Mouse (Mus musculus) left cerebral cortex, postnatal 10 days (tissue): ENCODE measurements around the gene Ndufs3. TPM values are rescaled to one million over a fixed set of nuclear protein-coding genes. Genes with fewer than 3 reads are reported as not detected.

Source experiments
- DNase-seq, 2 experiments: peaks; one replicate each; pipeline ENCODE4 v3.0.0; 2021 to 2022; ENCODE audit warnings: low spot score in 2 of 2, mixed read lengths in 1 of 2; ENCODE audit errors: extremely low spot score in 1 of 2
- intact Hi-C: fragments of 180-260 bp; cut with DNase I; formaldehyde crosslinking; loops from one replicate; pipeline ENCODE4 v1.15.1; 2025
- total RNA-seq, 2 experiments: library from RNA; stranded (reverse); gene quantifications; 2 replicates each; pipeline ENCODE4 v1.2.3; 2021

The Ndufs3 gene
- total RNA-seq, 2 experiments from 2014 or later: 216 to 217 TPM

GRCm38 (mm10) chr2:90871180-90871961 lies 33.3 kb downstream of the Ndufs3 start:
- DNase-seq: no peak
- intact Hi-C loops: no loop called here

DNA sequence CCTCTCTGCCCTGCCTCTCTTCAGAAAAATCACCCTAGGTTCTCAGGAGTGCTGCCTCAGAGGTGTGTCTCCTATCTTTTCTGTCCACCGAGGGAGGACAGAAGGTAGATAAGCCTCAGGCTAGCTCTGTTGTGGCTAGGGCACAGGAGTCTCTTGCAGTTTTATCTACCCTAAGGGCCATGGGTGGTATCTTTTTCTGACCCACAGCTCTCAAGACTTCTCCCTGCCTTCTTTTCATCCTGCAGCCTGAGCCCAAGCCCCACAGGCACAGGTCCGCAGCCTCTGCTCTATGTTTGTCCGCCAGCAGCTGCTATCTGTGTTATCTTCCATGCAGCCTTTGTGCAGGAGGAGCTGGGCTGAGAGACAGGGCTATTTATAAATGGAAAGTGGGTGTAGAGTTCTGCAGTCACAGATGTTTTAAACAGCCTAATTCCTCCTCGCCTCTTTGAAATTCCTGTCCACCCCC lies 34.5 kb downstream of the Ndufs3 start:
- DNase-seq: peak; percentile 37 to 58

DNA sequence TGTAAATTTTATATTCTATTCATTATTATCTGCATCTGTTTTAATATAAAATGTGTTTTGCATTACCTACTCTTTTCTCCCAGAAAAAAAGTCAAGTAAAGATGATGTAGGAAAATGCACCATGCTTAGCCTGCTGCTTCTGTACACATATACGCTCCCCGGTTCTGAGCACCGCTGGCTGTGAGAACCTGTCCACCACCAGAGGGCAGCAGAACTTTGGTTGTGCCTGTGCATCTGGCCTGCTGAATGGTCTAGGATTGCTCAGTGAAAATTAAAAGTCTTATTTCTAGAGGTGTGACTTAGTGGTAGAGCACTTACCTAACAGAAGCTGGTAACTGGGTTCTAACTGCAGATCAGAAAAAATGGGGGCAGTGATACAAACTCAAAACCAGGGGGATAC lies 38.1 kb downstream of the Ndufs3 start:
- peak; percentile 88 for DNase-seq
- intact Hi-C loops: loop anchor here (5.0 kb wide), 1 partner anchor 196 kb away; no protein-coding TSS in a partner anchor

More for the DNA sequence above, 34.5 kb downstream of the Ndufs3 start:
- intact Hi-C loops: no loop called here

GRCm38 (mm10) chr2:90864184-90864583 lies 40.4 kb downstream of the Ndufs3 start:
- DNase-seq: no peak
- intact Hi-C loops: no loop called here

DNA sequence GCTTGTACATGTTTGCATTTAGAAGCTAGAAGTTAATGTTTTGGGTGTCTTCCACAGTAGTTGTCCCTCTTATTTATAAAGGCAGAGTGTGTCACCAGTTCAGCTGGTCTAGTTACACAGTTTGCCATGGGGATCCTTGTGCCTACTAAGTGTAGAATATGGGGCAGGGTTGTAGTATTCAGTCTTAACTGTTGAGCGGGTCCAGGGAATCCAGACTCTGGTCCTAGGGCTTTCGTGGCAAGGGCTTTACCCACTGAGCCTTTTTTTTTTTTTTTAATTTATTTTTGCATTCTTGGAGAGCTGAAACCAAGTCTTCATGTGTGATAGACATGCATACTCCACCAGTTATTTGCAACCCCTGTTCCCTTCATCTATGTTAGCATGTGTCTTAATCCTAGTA lies 43.1 kb downstream of the Ndufs3 start:
- intact Hi-C loops: no loop called here
- DNase-seq: no peak

DNA sequence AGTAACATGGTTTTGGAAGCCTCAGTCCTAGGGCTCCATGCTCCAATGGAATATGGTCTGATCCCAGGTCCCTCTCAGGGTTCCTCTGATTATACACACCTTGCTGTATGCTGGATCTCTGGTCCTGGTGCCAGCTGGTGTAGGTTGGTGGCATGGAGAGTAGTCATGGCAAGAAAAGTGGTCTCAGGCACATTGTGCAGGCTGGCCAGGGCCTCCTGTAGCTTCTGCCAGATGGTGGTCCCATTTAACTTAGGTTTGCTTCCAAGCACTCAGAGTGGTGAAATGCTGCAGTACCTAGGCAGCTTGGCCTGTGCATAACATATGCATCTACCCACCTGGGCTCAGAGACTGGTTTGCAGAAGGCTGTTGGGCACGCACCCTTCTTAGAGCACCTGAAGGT lies 54.2 kb downstream of the Ndufs3 start:
- DNase-seq: no peak
- intact Hi-C loops: loop anchor here (10.0 kb wide), 1 partner anchor 314 kb away; no protein-coding TSS in a partner anchor

DNA sequence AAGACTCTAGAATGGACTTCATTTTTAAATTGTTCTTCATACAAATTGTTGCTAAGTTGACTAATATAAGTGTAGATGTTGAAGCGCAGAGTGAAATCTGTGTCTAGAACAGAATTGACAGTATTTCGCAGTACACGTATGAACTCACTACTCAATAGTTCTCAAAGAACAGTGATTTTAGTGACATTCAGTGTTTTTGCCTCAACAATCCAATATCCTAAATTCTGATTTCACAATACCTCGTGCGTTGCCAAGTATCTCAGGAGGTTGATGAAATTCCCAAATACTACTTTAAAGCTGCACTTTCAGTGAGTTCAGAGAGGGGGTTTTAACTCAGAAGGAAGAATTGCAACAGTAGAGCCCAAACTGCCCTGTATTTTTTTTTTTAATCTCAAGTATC lies 56.3 kb downstream of the Ndufs3 start:
- intact Hi-C loops: loop anchor here (5.0 kb wide), 1 partner anchor 66 kb away; the partner anchor contains the start of gene Agbl2
- DNase-seq: no peak

DNA sequence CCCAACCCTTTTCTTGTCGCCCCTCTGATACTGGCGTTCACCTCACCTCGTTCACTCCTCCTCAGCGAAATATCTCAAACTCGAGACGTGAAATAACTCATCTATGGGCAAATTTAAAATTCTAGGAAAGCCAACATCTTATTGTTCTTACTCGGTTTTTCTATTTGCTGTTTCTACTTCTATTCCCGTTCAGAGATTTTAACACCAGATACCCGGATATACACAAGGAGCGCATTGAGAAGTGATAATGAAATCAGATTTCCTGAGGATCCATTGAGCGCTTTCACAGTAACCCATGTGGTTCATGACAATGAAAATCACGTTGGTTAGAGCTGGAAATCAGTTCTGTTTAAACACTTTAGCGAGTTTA lies 57.0 kb downstream of the Ndufs3 start:
- intact Hi-C loops: loop anchor here (5.0 kb wide), 1 partner anchor 65 kb away; the partner anchor contains the start of gene Agbl2
- no peak for DNase-seq

DNA sequence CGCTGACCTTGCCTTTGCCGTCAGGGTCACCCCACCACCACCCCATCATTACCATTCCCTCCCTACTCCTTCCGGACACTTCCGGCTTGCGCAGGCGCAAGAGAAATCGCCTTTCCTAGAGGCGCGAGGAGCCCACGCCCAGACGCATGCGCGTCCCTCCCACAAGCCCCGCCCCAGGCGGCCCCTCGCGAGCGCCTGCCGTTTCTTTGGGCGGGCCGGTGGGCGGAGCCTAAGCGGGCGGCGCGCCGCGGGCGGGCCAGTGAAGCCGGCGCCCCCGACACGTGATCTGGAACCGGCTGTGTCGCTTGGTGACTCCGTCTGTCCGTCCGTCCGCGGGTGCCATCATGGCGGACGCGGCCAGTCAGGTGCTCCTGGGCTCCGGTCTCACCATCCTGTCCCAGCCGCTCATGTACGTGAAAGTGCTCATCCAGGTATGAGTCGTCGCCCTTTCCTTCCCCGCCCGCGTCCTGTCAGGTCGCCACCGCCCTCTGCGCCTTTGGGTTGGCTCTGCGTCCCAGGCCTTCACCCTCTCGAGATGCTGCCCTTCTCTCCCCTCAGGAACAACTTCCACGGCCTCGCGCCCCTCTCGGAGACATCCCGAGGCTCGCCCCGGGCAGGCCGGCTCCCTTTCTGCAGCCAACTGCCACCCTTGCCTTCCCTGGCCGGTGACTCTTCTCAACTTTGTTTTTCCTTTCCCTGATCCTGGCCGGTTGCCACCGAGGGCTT lies 57.5 kb downstream of the Ndufs3 start, which contains the start of gene Mtch2:
Gene Mtch2 (plus strand): TSS at position 201 of the 726 bp plus-strand sequence.
- DNase-seq: peak; percentile 95 to 99
- intact Hi-C loops: loop anchor here (5.0 kb wide), 1 partner anchor 65 kb away; the partner anchor contains the start of gene Agbl2

DNA sequence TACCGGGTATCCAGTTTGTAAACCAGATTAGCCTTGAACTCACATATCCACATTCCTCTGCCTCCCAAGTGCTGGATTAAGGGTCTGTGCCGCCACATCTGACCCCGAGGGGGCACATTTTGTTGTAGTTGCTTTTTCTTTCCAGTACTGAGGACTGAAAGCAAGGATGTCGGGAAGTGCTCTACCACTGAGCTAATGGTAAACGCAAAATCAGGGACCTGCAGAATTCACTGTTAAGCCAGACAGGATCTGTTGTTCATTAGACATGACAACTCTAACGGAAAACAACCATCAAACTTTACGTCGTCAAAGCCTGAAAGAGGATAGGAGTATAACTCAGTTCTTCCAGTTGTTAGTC lies 58.1 kb downstream of the Ndufs3 start:
- no peak for DNase-seq

DNA sequence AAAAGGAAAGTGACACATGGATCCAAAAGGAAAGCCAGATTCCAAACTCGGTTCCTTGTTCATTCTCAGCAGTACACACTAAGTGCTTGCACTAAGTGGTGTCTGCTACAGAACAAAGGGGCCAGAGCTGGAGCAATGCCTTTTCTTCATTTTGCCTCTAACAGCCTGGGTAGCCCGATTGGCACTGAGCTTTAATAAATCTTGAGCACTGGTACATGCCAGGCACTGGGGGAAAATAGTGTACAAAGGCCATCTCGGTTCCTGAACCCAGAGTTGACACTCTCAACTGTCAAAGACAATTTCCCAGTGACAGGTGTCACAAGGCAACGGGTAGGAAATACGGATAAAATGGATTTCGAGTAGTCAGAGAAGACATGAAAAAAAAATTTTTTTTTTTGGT lies 58.5 kb downstream of the Ndufs3 start:
- intact Hi-C loops: loop anchor here (5.0 kb wide), 1 partner anchor 64 kb away; the partner anchor contains the start of gene Agbl2
- DNase-seq: peak in 1 of 2 experiments; percentile 53

More for the DNA sequence above, 58.1 kb downstream of the Ndufs3 start:
- intact Hi-C loops: loop anchor here (5.0 kb wide), 1 partner anchor 64 kb away; the partner anchor contains the start of gene Agbl2

DNA sequence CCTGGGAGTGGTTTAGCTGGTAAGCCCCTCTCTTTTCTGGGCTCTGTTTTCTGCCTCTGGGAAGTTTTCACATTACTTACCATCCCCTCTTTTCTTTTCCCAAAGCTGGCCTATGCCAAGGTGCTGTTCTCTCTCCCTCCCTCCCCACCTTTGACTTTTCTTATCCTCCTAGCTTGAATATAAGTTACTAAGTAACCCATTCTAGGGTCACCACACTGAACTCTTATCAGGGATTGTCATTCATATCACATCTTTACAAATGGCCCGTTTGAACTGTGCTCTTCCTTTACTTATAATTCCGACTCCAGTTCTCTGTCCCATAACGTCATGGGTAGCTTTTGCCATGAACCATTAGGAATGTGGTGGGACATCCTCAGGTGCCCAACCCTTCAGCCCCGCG lies 59.4 kb downstream of the Ndufs3 start:
- no peak for DNase-seq
- intact Hi-C loops: loop anchor here (5.0 kb wide), 1 partner anchor 63 kb away; the partner anchor contains the start of gene Agbl2

Other genes with a start within 250 kb of the Ndufs3 start
- 10 to 100 TPM; 20.4 to 21.5 TPM for gene Nup160, start 227.6 kb downstream of the Ndufs3 start, total RNA-seq
- gene Fnbp4, start 159.5 kb downstream of the Ndufs3 start, total RNA-seq: 10 to 100 TPM; 77.1 to 80.6 TPM
- under 1 TPM; 0.28 to 0.32 TPM for gene Agbl2, start 122.1 kb downstream of the Ndufs3 start, total RNA-seq
- 100 to 1,000 TPM; 146 to 150 TPM for gene Mtch2, start 57.7 kb downstream of the Ndufs3 start, total RNA-seq
- 100 to 1,000 TPM; 220 to 233 TPM for gene C1qtnf4, start 19.0 kb downstream of the Ndufs3 start, total RNA-seq
- 10 to 100 TPM; 40.9 to 43.6 TPM for gene Kbtbd4, start 87 bp downstream of the Ndufs3 start, total RNA-seq
- 100 to 1,000 TPM; 125 to 129 TPM for gene Celf1, start 35.6 kb upstream of the Ndufs3 start, total RNA-seq
- gene Rapsn, start 130.8 kb upstream of the Ndufs3 start, total RNA-seq: under 1 TPM; 0.24 to 0.49 TPM
- gene Psmc3, start 149.2 kb upstream of the Ndufs3 start, total RNA-seq: 100 to 1,000 TPM; 207 to 208 TPM
- gene Slc39a13, start 165.6 kb upstream of the Ndufs3 start, total RNA-seq: 10 to 100 TPM; 25.7 to 27.6 TPM
- gene Spi1, start 177.6 kb upstream of the Ndufs3 start, total RNA-seq: 1 to 10 TPM; 5.2 to 5.6 TPM
- under 1 TPM; 0.51 to 0.61 TPM for gene Mybpc3, start 213.3 kb upstream of the Ndufs3 start, total RNA-seq